Mouse (Mus musculus) neutrophil, adult 5-6 weeks (primary cell): Measurements from ENCODE around the gene Smarcc1. TPM values are rescaled to one million over a fixed set of nuclear protein-coding genes. Genes with fewer than 3 reads are reported as not detected.

Experiments
- ATAC-seq: fragments of 151-379, 151-347 bp; 2 replicates; pipeline ENCODE4 v1.8.0; 2017; ENCODE audit warnings: mild to moderate bottlenecking, moderate TSS enrichment; ENCODE audit not compliant: insufficient number of reproducible peaks, poor library complexity, low FRiP score, severe bottlenecking; ENCODE audit errors: extremely low read depth
- total RNA-seq: library from RNA; stranded (forward); fragments of 200-1000 nt; gene quantifications from 2 replicates; pipeline ENCODE4 v1.2.3, GENCODE M21; 2017

Gene Smarcc1
- total RNA-seq, 1 experiment from 2014 or later: 35.1 TPM

- ATAC-seq: no peak
Observed at GRCm38 (mm10) chr9:110228671-110229070, 111.2 kb downstream of the Smarcc1 start.

GRCm38 (mm10) chr9:110229112-110229511 lies 111.6 kb downstream of the Smarcc1 start:
- ATAC-seq: no peak

GRCm38 (mm10) chr9:110229566-110230248 lies 112.2 kb downstream of the Smarcc1 start:
- ATAC-seq: no peak

- no peak for ATAC-seq
Observed at GRCm38 (mm10) chr9:110230395-110231071, 113.0 kb downstream of the Smarcc1 start.

GRCm38 (mm10) chr9:110234962-110235361 lies 117.5 kb downstream of the Smarcc1 start:
- ATAC-seq: no peak

GRCm38 (mm10) chr9:110243221-110243833 lies 125.8 kb downstream of the Smarcc1 start, which contains the start of gene Cspg5:
Gene Cspg5, plus strand, starts transcription at chr9:110243783.
- ATAC-seq: no peak

GRCm38 (mm10) chr9:110244567-110244888 lies 127.0 kb downstream of the Smarcc1 start:
- ATAC-seq: no peak

- no peak for ATAC-seq
Observed at GRCm38 (mm10) chr9:110244889-110245589, 127.5 kb downstream of the Smarcc1 start.

GRCm38 (mm10) chr9:110245590-110246320 lies 128.2 kb downstream of the Smarcc1 start:
- no peak for ATAC-seq

- ATAC-seq: no peak; the same call in 1 of the 2 replicates
Observed at GRCm38 (mm10) chr9:110246321-110246640, 128.8 kb downstream of the Smarcc1 start.

- ATAC-seq: no peak
Observed at GRCm38 (mm10) chr9:110247049-110247448, 129.5 kb downstream of the Smarcc1 start.

- no peak for ATAC-seq
Observed at GRCm38 (mm10) chr9:110248861-110249260, 131.4 kb downstream of the Smarcc1 start.

- ATAC-seq: no peak
Observed at GRCm38 (mm10) chr9:110249823-110250543, 132.5 kb downstream of the Smarcc1 start.

GRCm38 (mm10) chr9:110250776-110251175 lies 133.3 kb downstream of the Smarcc1 start:
- ATAC-seq: no peak

- ATAC-seq: no peak
Observed at GRCm38 (mm10) chr9:110255407-110256019, 138.0 kb downstream of the Smarcc1 start.

GRCm38 (mm10) chr9:110258646-110259045 lies 141.1 kb downstream of the Smarcc1 start:
- ATAC-seq: no peak

- ATAC-seq: no peak
Observed at GRCm38 (mm10) chr9:110259118-110259517, 141.6 kb downstream of the Smarcc1 start.

GRCm38 (mm10) chr9:110263181-110263580 lies 145.7 kb downstream of the Smarcc1 start:
- ATAC-seq: no peak
